Mouse (Mus musculus) neural tube, embryonic 13.5 days (tissue): ENCODE data around the gene Ogfrl1. TPM values are rescaled to one million over a fixed set of nuclear protein-coding genes. Genes with fewer than 3 reads are reported as not detected.
A peak's percentile ranks its signal among the peaks of the same experiment; 100 is the strongest.

Experiments used
- ATAC-seq: fragments of 200-750 bp; cut with Nextera tagmentation; 2 replicates; pipeline ENCODE4 v1.8.0; 2017; ENCODE audit warnings: low read depth, mild to moderate bottlenecking, moderate TSS enrichment, moderate library complexity
- H3K27ac ChIP-seq: fragments of 300-500 bp; sonication (generic); replicated peaks from 2 replicates; pipeline ENCODE4 v1.5.1; 2015; ENCODE audit warnings: moderate library complexity, mild to moderate bottlenecking, inconsistent platforms
- H3K27me3 ChIP-seq: fragments of 300-500 bp; sonication (generic); 2 replicates; pipeline ENCODE4 v1.6.1; 2015; ENCODE audit warnings: mild to moderate bottlenecking, inconsistent platforms
- H3K36me3 ChIP-seq: fragments of 300-500 bp; sonication (generic); 2 replicates; pipeline ENCODE4 v1.6.1; 2015; ENCODE audit warnings: mild to moderate bottlenecking, inconsistent platforms
- H3K4me1 ChIP-seq: fragments of 300-500 bp; sonication (generic); replicated peaks from 2 replicates; pipeline ENCODE4 v1.6.1; 2015; ENCODE audit warnings: inconsistent platforms
- H3K4me2 ChIP-seq: fragments of 300-500 bp; sonication (generic); 2 replicates; pipeline ENCODE4 v1.6.1; 2015; ENCODE audit warnings: inconsistent platforms, mild to moderate bottlenecking, moderate library complexity
- H3K4me3 ChIP-seq: fragments of 300-500 bp; sonication (generic); 2 replicates; pipeline ENCODE4 v1.5.1; 2015; ENCODE audit warnings: mild to moderate bottlenecking, inconsistent platforms
- H3K9ac ChIP-seq: fragments of 300-500 bp; sonication (generic); 2 replicates; pipeline ENCODE4 v1.6.1; 2015; ENCODE audit warnings: moderate library complexity, mild to moderate bottlenecking, inconsistent platforms
- H3K9me3 ChIP-seq: fragments of 300-500 bp; sonication (generic); 2 replicates; pipeline ENCODE4 v1.6.1; 2016; ENCODE audit warnings: inconsistent platforms
- WGBS: fragments of 180-500 bp; shearing (Covaris S2); methylation state at CpG from one replicate; pipeline ENCODE4 v1.1.7; 2015; 5-methylcytosine and 5-hydroxymethylcytosine counted together
- polyA plus RNA-seq: library from polyadenylated mRNA; unstranded; fragments of >200 nt; fragmentation: Nextera tagmentation; extraction: Ambion mirVana; gene quantifications from 2 replicates; pipeline ENCODE4 v1.2.1, GENCODE M21; 2015

Ogfrl1 gene
- polyA plus RNA-seq, 1 experiment from 2014 or later: 25.4 TPM

DNA sequence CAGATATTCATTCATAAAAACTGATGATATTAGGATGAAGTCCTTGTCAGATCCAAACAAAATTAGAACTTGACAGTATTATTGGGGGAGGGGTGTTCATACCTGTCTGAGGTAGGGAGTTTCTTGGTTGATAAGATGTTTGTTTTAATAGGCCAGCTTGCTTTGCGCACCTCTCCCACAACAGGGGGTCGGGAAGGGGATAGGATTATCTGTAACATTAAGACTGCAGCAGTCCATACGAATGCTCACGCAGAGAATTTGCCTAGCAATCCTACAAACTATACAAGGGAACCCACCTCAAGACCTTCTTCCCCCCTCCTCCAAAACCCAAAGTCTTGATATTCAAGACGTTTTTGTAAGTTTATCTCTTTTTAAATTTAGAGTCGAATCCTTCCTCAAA is 13.2 kb downstream of the Ogfrl1 start:
- no peaks in the 10 kb centered on the region for H3K27me3 ChIP-seq
- no peak for ATAC-seq
- H3K27ac ChIP-seq: no peak overlapping the region
- no peak overlapping the region for H3K9ac ChIP-seq
- no peaks in the 10 kb centered on the region for H3K9me3 ChIP-seq
- H3K36me3 ChIP-seq: no peaks in the 10 kb centered on the region
- H3K4me2 ChIP-seq: no peak overlapping the region
- H3K4me1 ChIP-seq: peaks cover 33% of the 10 kb centered on the region
- H3K4me3 ChIP-seq: no peak overlapping the region
- WGBS: 87% methylated on average over 6 of the region's 6 CpGs

- Histone ChIP-seq H3K4me3 (peak overlapping the region; percentile 84), H3K4me2 (peak overlapping the region; percentile 85), H3K4me1 (peaks cover 44% of the 10 kb centered on the region), H3K9me3 (no peaks in the 10 kb centered on the region), H3K9ac (peak overlapping the region; percentile 98), H3K27me3 (no peaks in the 10 kb centered on the region), H3K36me3 (no peaks in the 10 kb centered on the region), H3K27ac (peak overlapping the region; percentile 91)
- WGBS: under 1% methylated on average over 76 of the region's 93 CpGs
- ATAC-seq: peak; percentile 96
Observed at GRCm38 (mm10) chr1:23382806-23383653, 14.5 kb downstream of the Ogfrl1 start.

- peak overlapping the region; percentile 98 for H3K9ac ChIP-seq
- H3K4me1 ChIP-seq: peaks cover 44% of the 10 kb centered on the region
- peak; percentile 55; the same call in 1 of the 2 replicates for ATAC-seq
- WGBS: 0% methylated on average over 21 of the region's 21 CpGs
- peak overlapping the region; percentile 91 for H3K27ac ChIP-seq
- H3K27me3 ChIP-seq: no peaks in the 10 kb centered on the region
- H3K4me2 ChIP-seq: peak overlapping the region; percentile 85
- no peaks in the 10 kb centered on the region for H3K36me3 ChIP-seq
- H3K4me3 ChIP-seq: peak overlapping the region; percentile 84
- H3K9me3 ChIP-seq: no peaks in the 10 kb centered on the region
Observed at GRCm38 (mm10) chr1:23382461-23382805, 15.1 kb downstream of the Ogfrl1 start.

DNA sequence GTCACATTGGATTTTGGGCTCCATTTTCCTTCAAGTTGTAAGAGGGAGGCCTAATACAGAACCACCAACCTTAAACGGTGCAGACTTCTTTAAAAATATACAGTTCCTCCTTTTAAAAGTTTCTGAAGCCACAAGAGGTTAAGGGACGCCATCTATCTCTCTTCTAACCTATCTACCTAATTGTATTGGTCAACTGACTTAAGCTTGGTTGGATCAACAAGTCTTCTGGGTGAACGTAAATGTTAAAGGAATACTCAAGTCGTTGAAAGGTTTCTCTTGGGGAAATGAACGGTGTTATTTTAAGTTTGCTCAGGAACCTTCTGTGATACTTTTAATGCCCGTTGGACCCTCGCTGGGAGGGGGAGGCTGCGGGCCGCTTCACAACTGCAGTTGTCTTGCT is 15.5 kb downstream of the Ogfrl1 start:
- 18% methylated on average over 9 of the region's 9 CpGs for WGBS
- Histone ChIP-seq H3K4me1 (peaks cover 44% of the 10 kb centered on the region), H3K4me2 (peak overlapping the region; percentile 85), H3K4me3 (peak overlapping the region; percentile 84), H3K36me3 (no peaks in the 10 kb centered on the region), H3K27ac (no peak overlapping the region), H3K9ac (peak overlapping the region; percentile 98), H3K27me3 (no peaks in the 10 kb centered on the region), H3K9me3 (no peaks in the 10 kb centered on the region)
- no peak for ATAC-seq

- H3K4me2 ChIP-seq: peak overlapping the region; percentile 85
- H3K27ac ChIP-seq: peak overlapping the region; percentile 20; the same call in 1 of the 2 replicates
- peaks cover 44% of the 10 kb centered on the region for H3K4me1 ChIP-seq
- ATAC-seq: no peak
- H3K9me3 ChIP-seq: no peaks in the 10 kb centered on the region
- H3K27me3 ChIP-seq: no peaks in the 10 kb centered on the region
- peaks cover 9% of the 10 kb centered on the region for H3K36me3 ChIP-seq
- peak overlapping the region; percentile 84 for H3K4me3 ChIP-seq
- H3K9ac ChIP-seq: peak overlapping the region; percentile 58
- WGBS: 63% methylated on average over 17 of the region's 17 CpGs
Observed at GRCm38 (mm10) chr1:23379911-23380740, 17.4 kb downstream of the Ogfrl1 start.

GRCm38 (mm10) chr1:23379321-23379720 is 18.3 kb downstream of the Ogfrl1 start:
- Histone ChIP-seq H3K36me3 (peaks cover 11% of the 10 kb centered on the region), H3K9me3 (no peaks in the 10 kb centered on the region), H3K4me2 (peak overlapping the region; percentile 85), H3K27ac (peak overlapping the region; percentile 20; the same call in 1 of the 2 replicates), H3K4me1 (peaks cover 44% of the 10 kb centered on the region), H3K9ac (peak overlapping the region; percentile 58), H3K27me3 (no peaks in the 10 kb centered on the region), H3K4me3 (peak overlapping the region; percentile 84)
- ATAC-seq: no peak
- WGBS: 41% methylated on average over 6 of the region's 6 CpGs

DNA sequence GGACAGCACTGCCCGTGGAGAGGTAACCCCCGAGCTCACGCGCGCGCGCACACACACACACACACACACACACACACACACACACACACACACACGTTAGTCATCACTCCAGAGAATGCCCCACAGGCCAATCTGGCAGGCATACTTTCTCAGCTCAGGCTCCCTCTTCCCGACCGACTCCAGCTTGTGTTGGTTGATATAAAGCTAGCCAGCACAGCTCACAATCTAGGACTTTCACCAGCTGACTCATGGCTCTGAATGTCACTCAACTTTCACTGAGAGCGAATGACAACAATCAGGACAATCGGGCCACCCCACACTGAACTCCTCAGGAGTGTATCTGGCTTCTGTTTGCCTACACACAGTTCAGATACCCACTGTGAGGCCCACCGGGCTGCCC is 20.0 kb downstream of the Ogfrl1 start:
- no peak overlapping the region for H3K4me3 ChIP-seq
- no peak overlapping the region for H3K4me2 ChIP-seq
- ATAC-seq: no peak
- no peaks in the 10 kb centered on the region for H3K9me3 ChIP-seq
- H3K36me3 ChIP-seq: peaks cover 17% of the 10 kb centered on the region
- peaks cover 40% of the 10 kb centered on the region for H3K4me1 ChIP-seq
- no peak overlapping the region for H3K27ac ChIP-seq
- 87% methylated on average over 13 of the region's 13 CpGs for WGBS
- no peaks in the 10 kb centered on the region for H3K27me3 ChIP-seq
- H3K9ac ChIP-seq: no peak overlapping the region

- WGBS: 73% methylated on average over 4 of the region's 4 CpGs
- peaks cover 9% of the 10 kb centered on the region for H3K4me1 ChIP-seq
- peaks cover 35% of the 10 kb centered on the region for H3K36me3 ChIP-seq
- H3K27ac ChIP-seq: no peak overlapping the region
- H3K9me3 ChIP-seq: no peaks in the 10 kb centered on the region
- H3K9ac ChIP-seq: no peak overlapping the region
- no peaks in the 10 kb centered on the region for H3K27me3 ChIP-seq
- no peak overlapping the region for H3K4me3 ChIP-seq
- no peak for ATAC-seq
- no peak overlapping the region for H3K4me2 ChIP-seq
Observed at GRCm38 (mm10) chr1:23374156-23374555, 23.4 kb downstream of the Ogfrl1 start.

GRCm38 (mm10) chr1:23365614-23366013 is 32.0 kb downstream of the Ogfrl1 start:
- Histone ChIP-seq H3K36me3 (peaks cover 12% of the 10 kb centered on the region), H3K9me3 (no peaks in the 10 kb centered on the region), H3K4me1 (no peaks in the 10 kb centered on the region), H3K4me3 (no peak overlapping the region), H3K4me2 (no peak overlapping the region), H3K27ac (no peak overlapping the region), H3K27me3 (no peaks in the 10 kb centered on the region), H3K9ac (no peak overlapping the region)
- 83% methylated on average over 2 of the region's 2 CpGs for WGBS
- ATAC-seq: no peak

GRCm38 (mm10) chr1:23352895-23353294 is 44.7 kb downstream of the Ogfrl1 start:
- ATAC-seq: no peak
- H3K27me3 ChIP-seq: no peaks in the 10 kb centered on the region
- 78% methylated on average over 6 of the region's 6 CpGs for WGBS

DNA sequence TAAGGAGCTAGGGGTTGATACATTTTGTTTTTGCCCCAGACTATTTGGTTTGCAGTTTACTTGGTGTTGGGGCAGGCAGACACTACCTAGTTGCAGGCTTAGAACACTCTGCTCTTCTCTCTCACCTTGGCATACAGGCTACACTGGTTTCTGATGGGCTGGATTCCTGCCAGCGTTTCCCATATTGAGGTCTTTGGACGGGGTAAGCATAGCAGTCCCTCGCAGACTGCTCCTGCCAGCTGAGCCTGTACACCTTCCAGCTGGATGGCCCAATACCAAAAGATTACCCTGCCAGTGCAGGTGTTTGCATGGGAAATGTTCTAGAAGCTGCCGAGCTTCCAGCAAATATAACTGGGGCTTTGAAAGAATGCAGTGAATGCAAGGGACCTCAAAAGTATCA is 45.8 kb downstream of the Ogfrl1 start:
- Histone ChIP-seq H3K27ac (no peak overlapping the region), H3K27me3 (no peaks in the 10 kb centered on the region), H3K4me1 (no peaks in the 10 kb centered on the region), H3K9me3 (no peaks in the 10 kb centered on the region), H3K36me3 (no peaks in the 10 kb centered on the region), H3K9ac (no peak overlapping the region), H3K4me3 (no peak overlapping the region), H3K4me2 (no peak overlapping the region)
- ATAC-seq: no peak
- 75% methylated on average over 4 of the region's 4 CpGs for WGBS

More at GRCm38 (mm10) chr1:23352895-23353294, 44.7 kb downstream of the Ogfrl1 start:
- Histone ChIP-seq H3K9ac (no peak overlapping the region), H3K36me3 (no peaks in the 10 kb centered on the region), H3K27ac (no peak overlapping the region), H3K4me3 (no peak overlapping the region), H3K4me2 (no peak overlapping the region), H3K4me1 (no peaks in the 10 kb centered on the region), H3K9me3 (no peaks in the 10 kb centered on the region)

- H3K36me3 ChIP-seq: no peaks in the 10 kb centered on the region
- H3K27ac ChIP-seq: no peak overlapping the region
- no peak overlapping the region for H3K4me3 ChIP-seq
- H3K27me3 ChIP-seq: no peaks in the 10 kb centered on the region
- H3K9me3 ChIP-seq: no peaks in the 10 kb centered on the region
- no peak overlapping the region for H3K9ac ChIP-seq
- WGBS: 94% methylated on average over 3 of the region's 3 CpGs
- H3K4me2 ChIP-seq: no peak overlapping the region
- ATAC-seq: no peak
- H3K4me1 ChIP-seq: 0 out of 2 replicates have a peak, but pooled peaks cover 10% of the 10 kb centered on the region
Observed at GRCm38 (mm10) chr1:23345633-23346032, 51.9 kb downstream of the Ogfrl1 start.
